In genomic region chr9:110334849-110335248, GRCm38 (mm10) we compare ENCODE assay signal across 14 mouse cellular contexts. TPM values are rescaled to one million over a fixed set of nuclear protein-coding genes. Genes with fewer than 3 reads are reported as not detected.
DNase-seq lines count a peak whose midpoint lies in the region; ATAC-seq and TF ChIP-seq lines count a peak whose summit lies in the region.
"Had no signal": no experiment of that assay in that cellular context is flagged by ENCODE, and none has a peak within 500 bp of the region (broad histone marks: within the 10 kb centered on the region; RNA-seq: fewer than 3 reads in every experiment).

No protein-coding gene starts in this region.

- 68% methylated on average over 8 of the region's 8 CpGs for WGBS in hindbrain, postnatal 0 days
- 76% methylated on average over 8 of the region's 8 CpGs for WGBS in hindbrain, embryonic 11.5 days
- 40% methylated on average over 8 of the region's 8 CpGs for WGBS in embryonic facial prominence, embryonic 13.5 days
- WGBS in liver, embryonic 15.5 days (ENCODE audit: insufficient replicate concordance), result 38% methylated on average over 8 of the region's 8 CpGs

- TF ChIP-seq POLR2A in cortical plate, adult 2 months (IDR thresholded peaks at IDR 0.05; ENCODE audit: extremely low read depth, insufficient read depth, low read length), result no peak

- no peak overlapping the region for H3K27ac ChIP-seq in hindbrain, postnatal 0 days
- no peak overlapping the region for H3K27ac ChIP-seq in hindbrain, embryonic 11.5 days (ENCODE audit: low read depth, low read length)
- H3K27ac ChIP-seq in cortical plate, adult 2 months (ENCODE audit: insufficient read depth, low read length), result 0 out of 2 replicates have a peak overlapping the region, but pooled peaks have one; percentile 24
- no peak overlapping the region for H3K27ac ChIP-seq in embryonic facial prominence, embryonic 13.5 days
- 0 out of 2 replicates have a peak overlapping the region, but pooled peaks have one; percentile 14 for H3K27ac ChIP-seq in liver, embryonic 15.5 days (replicated peaks)
- H3K27ac ChIP-seq: lung, embryonic 15.5 days; macrophage; neural tube, embryonic 12.5 days had no signal

- no peak for TF ChIP-seq CTCF in hindbrain, postnatal 0 days (IDR thresholded peaks at IDR 0.05; ENCODE audit: low read depth)
- no peak for TF ChIP-seq CTCF in cortical plate, adult 2 months (IDR thresholded peaks at IDR 0.05; ENCODE audit: extremely low read depth, insufficient read depth, low read length)

- no peak overlapping the region for H3K9ac ChIP-seq in hindbrain, postnatal 0 days (replicated peaks; ENCODE audit: low read length)
- no peak overlapping the region for H3K9ac ChIP-seq in hindbrain, embryonic 11.5 days (ENCODE audit: low read depth, low read length)
- no peak overlapping the region for H3K9ac ChIP-seq in embryonic facial prominence, embryonic 13.5 days
- no peak overlapping the region for H3K9ac ChIP-seq in liver, embryonic 15.5 days
- H3K9ac ChIP-seq: lung, embryonic 15.5 days; neural tube, embryonic 12.5 days had no signal

- H3K4me3 ChIP-seq in hindbrain, postnatal 0 days (ENCODE audit: low read length), result no peak overlapping the region
- no peak overlapping the region for H3K4me3 ChIP-seq in hindbrain, embryonic 11.5 days (ENCODE audit: low read depth, low read length)
- H3K4me3 ChIP-seq in cortical plate, adult 2 months (ENCODE audit: insufficient read depth, low read length), result no peak overlapping the region; the same call in 1 of the 2 replicates
- H3K4me3 ChIP-seq in embryonic facial prominence, embryonic 13.5 days, result no peak overlapping the region
- H3K4me3 ChIP-seq in liver, embryonic 15.5 days (replicated peaks), result peak overlapping the region; percentile 85
- H3K4me3 ChIP-seq: neural tube, embryonic 12.5 days had no signal

- H3K4me1 ChIP-seq in hindbrain, postnatal 0 days (ENCODE audit: insufficient read depth, low read length), result peaks cover 7% of the 10 kb centered on the region; the same call in 1 of the 2 replicates
- H3K4me1 ChIP-seq in hindbrain, embryonic 11.5 days (replicated peaks; ENCODE audit: control insufficient read depth, insufficient read depth, low read length), result peaks cover 3% of the 10 kb centered on the region; the same call in 1 of the 2 replicates
- H3K4me1 ChIP-seq in cortical plate, adult 2 months (ENCODE audit: control insufficient read depth, insufficient read depth, low read length), result peaks cover 8% of the 10 kb centered on the region
- peaks cover 34% of the 10 kb centered on the region for H3K4me1 ChIP-seq in embryonic facial prominence, embryonic 13.5 days
- peaks cover 42% of the 10 kb centered on the region for H3K4me1 ChIP-seq in liver, embryonic 15.5 days (replicated peaks)

- no peaks in the 10 kb centered on the region for H3K9me3 ChIP-seq in hindbrain, postnatal 0 days (ENCODE audit: low read length)
- H3K9me3 ChIP-seq in hindbrain, embryonic 11.5 days (ENCODE audit: control insufficient read depth, low read length), result no peaks in the 10 kb centered on the region
- no peaks in the 10 kb centered on the region for H3K9me3 ChIP-seq in embryonic facial prominence, embryonic 13.5 days
- H3K9me3 ChIP-seq in liver, embryonic 15.5 days (replicated peaks), result no peaks in the 10 kb centered on the region
- H3K9me3 ChIP-seq: lung, embryonic 15.5 days; neural tube, embryonic 12.5 days had no signal

- 0 out of 2 replicates have a peak overlapping the region, but pooled peaks have one; percentile 68 for H3K4me2 ChIP-seq in hindbrain, postnatal 0 days (ENCODE audit: low read depth, low read length)
- H3K4me2 ChIP-seq in hindbrain, embryonic 11.5 days (replicated peaks; ENCODE audit: low read depth, low read length), result no peak overlapping the region
- H3K4me2 ChIP-seq in embryonic facial prominence, embryonic 13.5 days, result peak overlapping the region; percentile 88; the same call in 1 of the 2 replicates
- H3K4me2 ChIP-seq in liver, embryonic 15.5 days, result peak overlapping the region; percentile 95

- no peaks in the 10 kb centered on the region for H3K36me3 ChIP-seq in hindbrain, postnatal 0 days (ENCODE audit: insufficient read depth, low read length)
- no peaks in the 10 kb centered on the region for H3K36me3 ChIP-seq in hindbrain, embryonic 11.5 days (ENCODE audit: control insufficient read depth, insufficient read depth, low read length)
- H3K36me3 ChIP-seq in embryonic facial prominence, embryonic 13.5 days, result no peaks in the 10 kb centered on the region
- H3K36me3 ChIP-seq in liver, embryonic 15.5 days (replicated peaks), result no peaks in the 10 kb centered on the region
- H3K36me3 ChIP-seq: lung, embryonic 15.5 days; neural tube, embryonic 12.5 days had no signal

- no peaks in the 10 kb centered on the region for H3K27me3 ChIP-seq in hindbrain, postnatal 0 days (ENCODE audit: insufficient read depth, low read length)
- H3K27me3 ChIP-seq in hindbrain, embryonic 11.5 days (ENCODE audit: control insufficient read depth, insufficient read depth, low read length), result no peaks in the 10 kb centered on the region
- no peaks in the 10 kb centered on the region for H3K27me3 ChIP-seq in embryonic facial prominence, embryonic 13.5 days
- H3K27me3 ChIP-seq in liver, embryonic 15.5 days, result no peaks in the 10 kb centered on the region
- H3K27me3 ChIP-seq: lung, embryonic 15.5 days; neural tube, embryonic 12.5 days had no signal

- DNase-seq in hindbrain, postnatal 0 days (ENCODE audit: low spot score), result no peak
- DNase-seq in hindbrain, embryonic 11.5 days (ENCODE audit: low spot score), result no peak
- DNase-seq in heart, postnatal 4 days, result no peak
- DNase-seq: cerebellum, adult 9-11 months; heart, postnatal 14 days; left cerebral cortex, postnatal 4 days; thymus, adult 18-20 months had no signal

- no peak for ATAC-seq in hindbrain, postnatal 0 days
- ATAC-seq in hindbrain, embryonic 11.5 days (ENCODE audit: low FRiP score), result no peak
- no peak for ATAC-seq in embryonic facial prominence, embryonic 13.5 days (ENCODE audit: insufficient number of reproducible peaks, insufficient read depth, low FRiP score, low TSS enrichment, low read depth)
- ATAC-seq in liver, embryonic 15.5 days (ENCODE audit: insufficient read depth), result no peak
- ATAC-seq in megakaryocyte-erythroid progenitor cell, adult 5-6 weeks (replicated peaks; ENCODE audit: low FRiP score, low TSS enrichment, poor library complexity, severe bottlenecking), result no peak

RNA-seq across cellular contexts. Expression of gene Scap, which starts 1.8 kb away (rescaled TPM):
- 162 and 168 TPM in 2 replicates for total RNA-seq in hindbrain, postnatal 0 days (2014; rRNA removed)
- polyA plus RNA-seq in hindbrain, postnatal 0 days (2015; fragmentation: Nextera tagmentation; extraction: Ambion mirVana), result 48.6 and 50.9 TPM in 2 replicates
- polyA plus RNA-seq in hindbrain, embryonic 11.5 days (2014; fragmentation: Nextera tagmentation; extraction: Ambion mirVana), result 22.5 and 26.0 TPM in 2 replicates
- polyA plus RNA-seq in cortical plate, adult 2 months (2012; rRNA removed), result 41.7 and 44.6 TPM in 2 replicates
- 39.7 and 41.6 TPM in 2 replicates for polyA plus RNA-seq in embryonic facial prominence, embryonic 13.5 days (2015; fragmentation: Nextera tagmentation; extraction: Ambion mirVana)
- 26.8 and 32.7 TPM in 2 replicates for polyA plus RNA-seq in liver, embryonic 15.5 days (2015; fragmentation: Nextera tagmentation; extraction: Ambion mirVana)
- 35.0 and 48.5 TPM in 2 replicates for total RNA-seq in megakaryocyte-erythroid progenitor cell, adult 5-6 weeks (2014; fragmentation: Nextera tagmentation)
- total RNA-seq in megakaryocyte-erythroid progenitor cell, adult 5-6 weeks (2017), result 20.3 and 60.7 TPM in 2 replicates
- total RNA-seq in heart, postnatal 4 days (2021), result 10 to 100 TPM; 30.5 to 34.0 TPM

RNA-seq across cellular contexts. Expression of gene Elp6, which starts 29.9 kb away (rescaled TPM):
- 27.6 and 30.9 TPM in 2 replicates for total RNA-seq in hindbrain, postnatal 0 days (2014; rRNA removed)
- 30.0 and 31.1 TPM in 2 replicates for polyA plus RNA-seq in hindbrain, postnatal 0 days (2015; fragmentation: Nextera tagmentation; extraction: Ambion mirVana)
- 35.1 and 41.9 TPM in 2 replicates for polyA plus RNA-seq in hindbrain, embryonic 11.5 days (2014; fragmentation: Nextera tagmentation; extraction: Ambion mirVana)
- polyA plus RNA-seq in cortical plate, adult 2 months (2012; rRNA removed), result 18.4 and 20.0 TPM in 2 replicates
- 29.0 and 33.3 TPM in 2 replicates for polyA plus RNA-seq in embryonic facial prominence, embryonic 13.5 days (2015; fragmentation: Nextera tagmentation; extraction: Ambion mirVana)
- polyA plus RNA-seq in liver, embryonic 15.5 days (2015; fragmentation: Nextera tagmentation; extraction: Ambion mirVana), result 6.9 and 7.4 TPM in 2 replicates
- total RNA-seq in megakaryocyte-erythroid progenitor cell, adult 5-6 weeks (2014; fragmentation: Nextera tagmentation), result 4.1 and 10.1 TPM in 2 replicates
- 6.3 and 10.2 TPM in 2 replicates for total RNA-seq in megakaryocyte-erythroid progenitor cell, adult 5-6 weeks (2017)
- total RNA-seq in heart, postnatal 4 days (2021), result 1 to 10 TPM; 5.8 to 6.4 TPM

Comparison
In these comparisons a context has a peak if more than half of its experiments do, and no peak if none do; other contexts are left out.
1. H3K27ac ChIP-seq: peak in cortical plate, adult 2 months (single experiment) and liver, embryonic 15.5 days (single experiment); none in hindbrain, postnatal 0 days (single experiment), hindbrain, embryonic 11.5 days (single experiment) and embryonic facial prominence, embryonic 13.5 days (single experiment).